18 mouse cellular contexts compared by ENCODE assay signal in genomic region chr2:119710011-119710410, GRCm38 (mm10). TPM values are rescaled to one million over a fixed set of nuclear protein-coding genes. Genes with fewer than 3 reads are reported as not detected.
"Had no signal": no experiment of that assay in that cellular context is flagged by ENCODE, and none has a peak within 500 bp of the region (broad histone marks: within the 10 kb centered on the region; RNA-seq: fewer than 3 reads in every experiment).

No protein-coding gene starts in this region.

- H3K4me1 ChIP-seq: kidney, embryonic 15.5 days; limb, embryonic 12.5 days; limb, embryonic 15.5 days had no signal

- H3K4me2 ChIP-seq: kidney, embryonic 15.5 days; limb, embryonic 12.5 days; limb, embryonic 15.5 days; liver, embryonic 11.5 days; midbrain, embryonic 11.5 days had no signal

- H3K9me3 ChIP-seq: kidney, embryonic 15.5 days; limb, embryonic 12.5 days; limb, embryonic 15.5 days had no signal

- H3K27me3 ChIP-seq: kidney, embryonic 15.5 days; limb, embryonic 12.5 days; limb, embryonic 15.5 days had no signal

- H3K4me3 ChIP-seq: kidney, embryonic 15.5 days; limb, embryonic 12.5 days; limb, embryonic 15.5 days had no signal

- H3K9ac ChIP-seq: kidney, embryonic 15.5 days; limb, embryonic 12.5 days; limb, embryonic 15.5 days; liver, embryonic 14.5 days; liver, postnatal 0 days had no signal

- DNase-seq: kidney, adult 2 months; kidney, postnatal 10 days; kidney, postnatal 36 days; left cerebral cortex, postnatal 4 days; liver, postnatal 0 days; lung, postnatal 14 days; lung, postnatal 4 days; midbrain, embryonic 14.5 days; thymus, adult 18-20 months; thymus, postnatal 4 days had no signal

- H3K27ac ChIP-seq: kidney, embryonic 15.5 days; limb, embryonic 12.5 days; limb, embryonic 15.5 days; liver, embryonic 14.5 days had no signal

RNA-seq across cellular contexts. Expression of gene Itpka, which starts 32.1 kb away (rescaled TPM):
- total RNA-seq: megakaryocyte-erythroid progenitor cell, adult 5-6 weeks had no signal

RNA-seq across cellular contexts. Expression of gene Ltk, which starts 50.2 kb away (rescaled TPM):
- total RNA-seq: megakaryocyte progenitor cell, adult 5-6 weeks; megakaryocyte-erythroid progenitor cell, adult 5-6 weeks had no signal
- polyA plus RNA-seq: limb, embryonic 12.5 days; limb, embryonic 15.5 days had no signal
